Mouse (Mus musculus): Measurements from ENCODE around the gene Tcf7l2. TPM values are rescaled to one million over a fixed set of nuclear protein-coding genes. Genes with fewer than 3 reads are reported as not detected.

The Tcf7l2 gene
- polyA plus RNA-seq, 1 experiment, result 22.0 TPM

GRCm38 (mm10) chr19:55809539-55809938 lies 67.9 kb downstream of the Tcf7l2 start:
- 85% methylated on average over 4 of the region's 4 CpGs for WGBS
- DNase-seq (ENCODE audit: low read depth, low spot score), result no peak

DNA sequence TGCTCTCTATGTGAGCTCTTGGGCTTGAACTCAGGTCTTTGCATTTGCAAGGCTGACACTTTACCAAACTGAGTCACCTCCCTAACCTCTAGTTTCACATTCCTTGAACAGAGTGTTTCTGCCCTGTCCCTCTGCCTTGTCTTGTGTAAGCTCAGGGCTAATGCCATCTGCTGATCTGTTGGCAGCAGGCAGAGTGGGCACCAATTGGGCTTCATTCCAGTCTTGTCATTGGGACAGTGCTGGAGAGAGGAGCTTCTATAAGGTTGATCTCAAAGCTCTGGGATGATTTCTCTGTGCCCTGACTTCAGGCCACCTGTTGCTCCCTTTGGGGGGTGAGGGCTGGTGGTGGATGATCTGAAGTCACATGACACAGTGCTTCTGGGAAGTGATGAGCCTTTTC lies 70.6 kb downstream of the Tcf7l2 start:
- DNase-seq (ENCODE audit: low read depth, low spot score), result no peak

- DNase-seq (ENCODE audit: low read depth, low spot score), result no peak
- WGBS, result 51% methylated on average over 15 of the region's 15 CpGs
These were observed 73.6 kb downstream of the Tcf7l2 start for GRCm38 (mm10) chr19:55815010-55815790.

GRCm38 (mm10) chr19:55816974-55817373 lies 75.4 kb downstream of the Tcf7l2 start:
- no peak for DNase-seq (ENCODE audit: low read depth, low spot score)
- WGBS, result 84% methylated on average over 7 of the region's 7 CpGs

GRCm38 (mm10) chr19:55820202-55820601 lies 78.6 kb downstream of the Tcf7l2 start:
- DNase-seq (ENCODE audit: low read depth, low spot score), result no peak
- 96% methylated on average over 7 of the region's 7 CpGs for WGBS

DNA sequence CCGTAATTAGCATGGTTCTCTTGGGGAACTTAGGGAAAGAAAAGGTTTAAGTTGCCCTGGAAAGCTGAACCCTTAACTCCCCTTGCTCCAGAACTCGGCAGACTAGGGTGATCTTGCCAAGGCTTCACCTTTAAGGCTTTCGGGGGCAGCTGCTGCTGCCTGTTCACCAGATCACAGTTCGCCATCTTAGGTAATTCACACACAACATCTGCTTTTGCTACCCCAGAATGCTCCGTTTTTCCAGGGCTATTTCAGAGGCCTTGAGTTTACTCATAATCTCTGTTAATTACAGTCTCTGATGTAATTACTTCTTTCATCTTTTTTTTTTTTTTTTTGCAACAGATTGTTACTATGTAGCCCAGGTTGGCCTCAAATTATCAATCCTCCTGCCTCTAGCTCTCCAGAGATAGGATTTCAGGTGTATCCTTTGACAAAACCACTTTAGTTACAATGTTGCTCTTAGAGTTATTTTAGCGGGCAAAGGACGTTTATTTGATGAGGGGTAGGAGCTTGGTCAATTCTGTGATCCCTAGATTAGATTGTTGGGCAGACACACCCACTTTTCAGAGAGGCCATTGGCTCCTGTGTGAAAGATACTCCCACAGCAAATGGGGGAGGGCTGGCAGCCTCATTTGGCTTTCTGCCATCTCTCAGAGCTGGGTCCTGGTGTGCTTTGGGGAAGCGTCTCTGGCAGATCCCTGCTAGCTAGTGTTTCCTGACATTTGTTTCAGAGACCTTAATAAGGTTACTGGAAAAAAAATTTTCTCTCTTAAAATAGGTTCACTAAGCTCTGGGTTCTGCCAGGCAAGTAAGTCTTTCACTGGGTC lies 83.6 kb downstream of the Tcf7l2 start:
- no peak for DNase-seq (ENCODE audit: low read depth, low spot score)
- WGBS, result 39% methylated on average over 8 of the region's 8 CpGs

DNA sequence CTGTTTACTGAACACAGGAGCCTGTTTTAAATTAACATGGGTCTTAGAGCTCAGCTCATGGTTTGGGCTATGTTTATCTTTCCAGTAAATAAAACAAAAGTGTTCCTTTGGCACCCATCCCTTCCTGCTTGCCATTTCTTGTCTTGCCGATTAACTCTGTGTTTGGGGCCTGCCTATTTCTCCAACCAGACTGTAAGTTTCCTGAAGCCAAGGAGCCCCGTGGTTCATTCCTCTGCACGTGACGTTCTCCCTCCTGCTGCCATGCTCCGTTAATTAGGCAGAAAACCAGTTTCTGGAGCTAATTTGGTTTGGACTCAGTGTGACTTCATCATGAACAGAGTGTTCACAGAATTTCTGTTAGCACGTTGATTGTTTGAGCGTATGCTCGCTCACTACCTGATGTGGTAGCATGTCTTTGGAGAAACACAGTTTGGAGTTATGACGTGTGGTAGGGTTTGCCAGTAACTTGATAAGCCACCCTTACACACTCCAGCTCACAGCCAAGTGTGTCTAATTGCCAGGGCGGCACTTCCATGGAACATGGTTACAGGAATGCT lies 84.4 kb downstream of the Tcf7l2 start:
- WGBS, result 72% methylated on average over 10 of the region's 10 CpGs
- no peak for DNase-seq (ENCODE audit: low read depth, low spot score)

- no peak for DNase-seq (ENCODE audit: low read depth, low spot score)
- WGBS, result 72% methylated on average over 13 of the region's 13 CpGs
These were observed 86.1 kb downstream of the Tcf7l2 start for GRCm38 (mm10) chr19:55827613-55828259.

- DNase-seq (ENCODE audit: low read depth, low spot score), result no peak
- WGBS, result 83% methylated on average over 9 of the region's 9 CpGs
These were observed 89.4 kb downstream of the Tcf7l2 start for GRCm38 (mm10) chr19:55830976-55831559.

DNA sequence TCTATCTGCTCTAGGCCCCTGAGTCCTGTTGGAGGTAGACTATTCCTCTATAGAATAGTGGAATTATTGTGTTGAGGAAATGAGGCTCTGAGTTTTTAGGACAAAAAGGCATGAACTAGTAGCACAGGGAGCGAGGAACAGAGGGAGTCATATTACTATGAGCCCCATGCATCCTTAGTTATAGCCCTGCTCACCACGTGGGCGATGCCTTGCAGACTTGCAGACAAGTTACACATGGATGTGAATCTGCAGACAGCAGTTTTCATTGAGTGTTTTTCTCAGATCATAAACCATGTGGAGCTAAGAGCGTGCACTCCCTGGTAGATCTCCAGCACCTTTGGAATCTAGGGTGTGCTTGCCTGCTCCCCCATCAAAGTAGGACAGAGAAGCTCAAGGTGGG lies 90.5 kb downstream of the Tcf7l2 start:
- 73% methylated on average over 4 of the region's 4 CpGs for WGBS

GRCm38 (mm10) chr19:55833807-55834385 lies 92.3 kb downstream of the Tcf7l2 start:
- DNase-seq (ENCODE audit: low read depth, low spot score), result no peak
- 90% methylated on average over 4 of the region's 4 CpGs for WGBS

More for the DNA sequence above, 90.5 kb downstream of the Tcf7l2 start:
- no peak for DNase-seq (ENCODE audit: low read depth, low spot score)

- DNase-seq (ENCODE audit: low read depth, low spot score), result no peak
- 79% methylated on average over 5 of the region's 5 CpGs for WGBS
These were observed 95.5 kb downstream of the Tcf7l2 start for GRCm38 (mm10) chr19:55836930-55837687.

DNA sequence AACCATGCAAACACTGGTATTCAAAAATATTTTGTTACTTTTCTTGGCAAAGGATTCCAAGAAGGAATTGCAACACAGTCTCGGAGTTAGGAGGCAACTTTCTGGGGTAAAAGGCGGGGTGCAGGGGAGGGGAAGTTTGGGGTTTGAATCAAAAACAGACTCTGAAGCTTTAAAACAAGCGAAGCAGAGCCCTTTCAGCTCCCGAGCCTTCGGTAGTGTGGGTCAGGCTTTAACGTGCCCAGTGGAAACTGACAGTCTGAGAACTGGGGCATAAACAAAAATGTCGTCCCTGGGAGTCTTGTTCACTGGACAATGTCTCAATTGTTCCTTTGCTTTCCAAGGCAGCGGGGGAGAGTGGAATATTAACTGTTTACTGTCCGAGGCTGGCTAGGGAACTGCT lies 96.3 kb downstream of the Tcf7l2 start:
- WGBS, result 7% methylated on average over 9 of the region's 9 CpGs
- DNase-seq (ENCODE audit: low read depth, low spot score), result no peak

DNA sequence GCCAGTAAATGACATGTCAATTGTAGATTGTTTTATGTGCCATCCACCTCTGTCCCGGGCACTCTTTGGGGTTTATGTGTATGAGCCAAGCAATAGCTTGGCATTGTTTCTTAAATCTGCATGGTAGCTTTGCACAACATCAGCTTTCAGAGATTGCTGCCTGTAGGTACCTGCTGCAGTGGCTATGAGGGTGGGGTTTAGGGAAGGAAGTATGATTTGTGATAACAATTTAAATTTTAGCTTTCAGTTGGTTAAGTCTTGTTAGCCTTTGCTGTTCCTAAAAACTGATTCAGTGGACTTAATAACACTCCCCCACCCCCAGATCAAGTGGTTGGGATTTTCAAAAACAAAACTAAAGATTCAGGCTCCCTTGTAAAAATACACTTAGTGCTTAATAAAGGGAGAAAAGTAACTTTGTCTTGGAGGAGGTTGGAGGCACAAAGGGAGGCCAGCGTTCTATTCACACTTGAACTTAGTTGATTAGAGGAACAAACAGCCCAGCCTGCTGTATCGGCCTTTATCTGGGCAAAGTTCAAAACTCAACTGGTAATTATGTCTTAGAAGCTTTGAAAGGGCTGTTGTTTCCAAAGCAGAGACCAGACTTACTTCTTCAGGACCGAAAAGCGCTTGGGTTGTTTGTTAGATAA lies 96.9 kb downstream of the Tcf7l2 start:
- 10% methylated on average over 5 of the region's 5 CpGs for WGBS
- DNase-seq (ENCODE audit: low read depth, low spot score), result no peak

- 16% methylated on average over 10 of the region's 10 CpGs for WGBS
- no peak for DNase-seq (ENCODE audit: low read depth, low spot score)
These were observed 97.5 kb downstream of the Tcf7l2 start for GRCm38 (mm10) chr19:55839036-55839555.

DNA sequence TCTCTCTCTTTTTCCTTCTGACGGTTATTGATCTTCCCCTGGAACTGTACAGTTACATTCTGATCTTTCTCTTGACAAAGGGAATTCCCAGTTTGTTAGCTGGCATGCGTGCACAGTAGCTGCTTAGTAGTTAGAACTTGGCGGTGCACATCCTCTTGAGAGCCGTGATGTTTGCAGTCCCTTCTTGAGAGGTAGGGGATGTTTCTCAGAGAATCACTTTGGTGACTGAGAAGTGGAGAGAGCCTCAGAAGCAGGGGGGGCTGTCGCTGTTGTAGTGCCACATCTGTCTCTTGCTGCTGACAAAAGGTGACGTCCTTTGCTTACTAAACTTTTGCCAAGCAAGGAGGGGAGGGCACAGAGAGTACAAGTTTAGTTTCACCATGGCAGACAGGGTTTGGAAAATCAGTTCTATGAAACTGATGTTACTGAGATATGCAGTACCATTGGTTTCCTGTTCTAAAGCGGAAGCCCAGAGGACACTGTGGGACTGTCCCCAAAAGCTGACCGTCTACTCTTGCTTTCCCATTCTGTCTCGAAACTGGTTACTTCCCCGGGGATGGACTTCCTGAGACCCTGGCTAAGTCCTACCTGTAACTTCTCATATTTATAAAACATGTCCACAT lies 99.0 kb downstream of the Tcf7l2 start:
- 88% methylated on average over 10 of the region's 10 CpGs for WGBS
- no peak for DNase-seq (ENCODE audit: low read depth, low spot score)

DNA sequence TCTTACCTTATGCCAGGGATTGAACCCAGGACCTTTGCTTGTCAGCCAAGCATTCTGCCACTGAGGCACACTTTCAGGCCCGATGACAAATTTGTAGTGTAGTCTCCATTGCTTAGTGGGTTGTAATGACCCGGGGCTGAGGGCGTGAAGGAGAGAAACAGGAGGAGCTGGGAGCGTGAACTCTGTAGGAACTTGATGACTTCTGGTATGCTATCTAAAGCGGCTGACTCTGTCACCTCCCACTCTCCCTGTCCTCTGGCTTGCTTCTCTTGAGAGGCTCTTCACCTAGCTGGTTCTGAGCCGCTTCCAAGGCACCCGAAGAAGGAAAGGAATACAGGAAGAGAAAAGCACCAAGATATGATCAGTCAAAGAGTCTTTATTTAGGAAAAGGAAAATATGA lies 100.4 kb downstream of the Tcf7l2 start:
- WGBS, result 65% methylated on average over 7 of the region's 7 CpGs
- no peak for DNase-seq (ENCODE audit: low read depth, low spot score)

Data from large intestine, adult 2 months (tissue).